Mouse (Mus musculus): Measurements from ENCODE around the gene Duoxa1. TPM values are rescaled to one million over a fixed set of nuclear protein-coding genes. Genes with fewer than 3 reads are reported as not detected.
A peak's percentile ranks its signal among the peaks of the same experiment; 100 is the strongest.

The Duoxa1 gene
- polyA plus RNA-seq, 1 experiment from 2014 or later = not detected

DNA sequence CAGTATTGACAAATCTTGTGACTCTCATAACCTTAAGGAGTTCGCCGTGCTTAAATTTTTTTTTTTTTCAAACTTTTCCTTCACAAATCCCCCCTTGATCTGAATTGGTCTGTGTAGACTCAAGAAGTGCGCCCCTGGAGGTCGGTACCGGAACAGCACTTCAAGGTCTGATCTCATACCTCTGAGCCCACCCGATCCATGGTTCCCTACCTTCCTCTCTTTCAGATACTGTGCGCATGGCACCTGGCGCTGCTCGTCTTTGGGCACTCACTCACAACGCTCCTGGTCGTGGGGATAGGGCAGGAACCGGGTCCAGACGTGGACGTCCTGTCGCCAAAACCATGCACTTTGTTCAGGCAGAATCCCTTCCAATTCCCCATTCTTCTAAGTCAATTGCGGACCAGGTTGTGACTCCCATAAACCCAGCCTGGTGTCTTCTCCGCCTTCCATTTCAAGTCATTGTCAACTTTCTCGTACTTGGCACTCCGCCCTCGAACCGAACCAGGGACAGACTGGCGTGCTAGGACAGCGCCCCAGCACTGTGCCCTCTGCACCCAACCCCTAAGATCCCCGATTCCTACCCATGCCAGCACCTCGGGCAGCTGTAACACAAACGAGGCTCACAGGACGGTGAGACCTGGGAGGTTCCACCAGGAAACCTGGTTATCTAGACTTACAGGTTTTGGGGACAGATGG lies 660 bp downstream of the Duoxa1 start:
- H3K27ac ChIP-seq (ENCODE audit: low read length) = no peak overlapping the region
- H3K36me3 ChIP-seq (ENCODE audit: control insufficient read depth, insufficient read depth, low read length) = no peaks in the 10 kb centered on the region
- peaks cover 29% of the 10 kb centered on the region for H3K27me3 ChIP-seq (replicated peaks; ENCODE audit: control insufficient read depth, insufficient read depth, low read length)
- H3K4me1 ChIP-seq (ENCODE audit: control insufficient read depth, insufficient read depth, low read length) = peaks cover 9% of the 10 kb centered on the region; the same call in 1 of the 2 replicates
- 0 out of 2 replicates have a peak overlapping the region, but pooled peaks have one; percentile 32 for H3K9ac ChIP-seq (ENCODE audit: low read depth, low read length)
- peak overlapping the region; percentile 57 for H3K4me2 ChIP-seq (ENCODE audit: low read depth, low read length)
- no peaks in the 10 kb centered on the region for H3K9me3 ChIP-seq (ENCODE audit: control insufficient read depth, low read length)
- peak overlapping the region; percentile 41 for H3K4me3 ChIP-seq (ENCODE audit: low read length)
- 2% methylated on average over 27 of the region's 27 CpGs for WGBS
- ATAC-seq = peak; percentile 53

GRCm38 (mm10) chr2:122311561-122311960 lies 2.0 kb downstream of the Duoxa1 start:
- peaks cover 29% of the 10 kb centered on the region for H3K27me3 ChIP-seq (replicated peaks; ENCODE audit: control insufficient read depth, insufficient read depth, low read length)
- ATAC-seq = no peak
- 56% methylated on average over 2 of the region's 2 CpGs for WGBS
- no peak overlapping the region for H3K27ac ChIP-seq (ENCODE audit: low read length)
- H3K4me3 ChIP-seq (ENCODE audit: low read length) = no peak overlapping the region
- H3K9ac ChIP-seq (ENCODE audit: low read depth, low read length) = no peak overlapping the region
- H3K9me3 ChIP-seq (ENCODE audit: control insufficient read depth, low read length) = no peaks in the 10 kb centered on the region
- H3K36me3 ChIP-seq (ENCODE audit: control insufficient read depth, insufficient read depth, low read length) = no peaks in the 10 kb centered on the region
- no peak overlapping the region for H3K4me2 ChIP-seq (ENCODE audit: low read depth, low read length)
- peaks cover 9% of the 10 kb centered on the region; the same call in 1 of the 2 replicates for H3K4me1 ChIP-seq (ENCODE audit: control insufficient read depth, insufficient read depth, low read length)

GRCm38 (mm10) chr2:122309647-122310046 lies 3.9 kb downstream of the Duoxa1 start:
- peaks cover 29% of the 10 kb centered on the region for H3K27me3 ChIP-seq (replicated peaks; ENCODE audit: control insufficient read depth, insufficient read depth, low read length)
- H3K4me1 ChIP-seq (ENCODE audit: control insufficient read depth, insufficient read depth, low read length) = peaks cover 9% of the 10 kb centered on the region; the same call in 1 of the 2 replicates
- no peak overlapping the region for H3K4me2 ChIP-seq (ENCODE audit: low read depth, low read length)
- no peak for ATAC-seq
- H3K36me3 ChIP-seq (ENCODE audit: control insufficient read depth, insufficient read depth, low read length) = no peaks in the 10 kb centered on the region
- no peak overlapping the region for H3K9ac ChIP-seq (ENCODE audit: low read depth, low read length)
- H3K4me3 ChIP-seq (ENCODE audit: low read length) = no peak overlapping the region
- 37% methylated on average over 3 of the region's 3 CpGs for WGBS
- H3K27ac ChIP-seq (ENCODE audit: low read length) = no peak overlapping the region
- H3K9me3 ChIP-seq (ENCODE audit: control insufficient read depth, low read length) = no peaks in the 10 kb centered on the region

GRCm38 (mm10) chr2:122306184-122306583 lies 7.3 kb downstream of the Duoxa1 start:
- Histone ChIP-seq H3K27me3 (replicated peaks; ENCODE audit: control insufficient read depth, insufficient read depth, low read length) (peaks cover 25% of the 10 kb centered on the region), H3K4me2 (ENCODE audit: low read depth, low read length) (no peak overlapping the region), H3K4me3 (ENCODE audit: low read length) (no peak overlapping the region), H3K4me1 (ENCODE audit: control insufficient read depth, insufficient read depth, low read length) (peaks cover 9% of the 10 kb centered on the region), H3K27ac (ENCODE audit: low read length) (no peak overlapping the region), H3K9me3 (ENCODE audit: control insufficient read depth, low read length) (no peaks in the 10 kb centered on the region), H3K36me3 (ENCODE audit: control insufficient read depth, insufficient read depth, low read length) (no peaks in the 10 kb centered on the region), H3K9ac (ENCODE audit: low read depth, low read length) (no peak overlapping the region)
- 46% methylated on average over 4 of the region's 4 CpGs for WGBS
- no peak for ATAC-seq

DNA sequence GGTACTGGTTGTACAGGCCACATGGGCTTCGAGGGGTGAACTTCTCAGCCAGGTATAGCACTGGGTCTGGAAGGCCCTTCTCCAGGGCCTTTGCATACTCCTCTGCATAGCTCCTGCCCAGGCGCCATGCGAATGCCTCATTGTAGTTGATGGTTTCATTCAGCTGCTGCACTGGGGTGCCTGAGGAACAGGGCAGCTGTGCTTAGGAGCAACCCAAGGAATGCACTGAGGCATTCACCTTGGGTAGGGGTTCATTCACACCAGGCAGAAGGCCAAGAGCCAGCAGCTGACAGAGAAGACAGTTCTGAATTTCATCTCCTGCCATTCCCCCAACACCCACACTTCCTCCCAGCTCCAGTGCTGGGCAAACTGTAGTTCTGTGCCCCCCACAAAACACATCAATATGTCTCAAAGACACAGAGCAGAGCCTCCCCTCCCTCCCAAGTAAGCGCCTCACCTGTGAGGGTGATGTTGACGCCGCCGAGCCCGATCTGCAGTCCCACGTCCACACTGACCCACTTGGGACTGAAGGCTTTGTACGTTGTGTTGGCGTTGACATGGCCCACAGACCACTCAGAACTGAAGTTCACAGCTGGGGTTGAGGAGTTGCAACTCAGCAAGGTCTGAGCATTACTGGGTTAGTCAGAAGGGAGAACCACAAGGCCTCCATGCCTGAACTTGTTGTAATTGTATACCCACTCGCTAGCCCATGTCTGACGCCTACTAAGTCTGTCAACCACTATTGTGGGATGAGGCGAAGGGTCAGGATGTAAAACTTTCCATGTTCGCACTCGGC lies 8.2 kb downstream of the Duoxa1 start:
- Histone ChIP-seq H3K9ac (ENCODE audit: low read depth, low read length) (no peak overlapping the region), H3K4me3 (ENCODE audit: low read length) (no peak overlapping the region), H3K36me3 (ENCODE audit: control insufficient read depth, insufficient read depth, low read length) (no peaks in the 10 kb centered on the region), H3K9me3 (ENCODE audit: control insufficient read depth, low read length) (no peaks in the 10 kb centered on the region), H3K27ac (ENCODE audit: low read length) (no peak overlapping the region), H3K4me2 (ENCODE audit: low read depth, low read length) (no peak overlapping the region), H3K27me3 (replicated peaks; ENCODE audit: control insufficient read depth, insufficient read depth, low read length) (peaks cover 31% of the 10 kb centered on the region), H3K4me1 (ENCODE audit: control insufficient read depth, insufficient read depth, low read length) (peaks cover 12% of the 10 kb centered on the region)
- WGBS = 84% methylated on average over 16 of the region's 16 CpGs
- ATAC-seq = no peak

- Histone ChIP-seq H3K4me1 (ENCODE audit: control insufficient read depth, insufficient read depth, low read length) (peaks cover 12% of the 10 kb centered on the region), H3K27ac (ENCODE audit: low read length) (no peak overlapping the region), H3K27me3 (replicated peaks; ENCODE audit: control insufficient read depth, insufficient read depth, low read length) (peaks cover 39% of the 10 kb centered on the region), H3K9ac (ENCODE audit: low read depth, low read length) (no peak overlapping the region), H3K4me2 (ENCODE audit: low read depth, low read length) (no peak overlapping the region), H3K4me3 (ENCODE audit: low read length) (no peak overlapping the region), H3K9me3 (ENCODE audit: control insufficient read depth, low read length) (no peaks in the 10 kb centered on the region), H3K36me3 (ENCODE audit: control insufficient read depth, insufficient read depth, low read length) (no peaks in the 10 kb centered on the region)
- ATAC-seq = no peak
- 84% methylated on average over 6 of the region's 6 CpGs for WGBS
These were observed 9.0 kb downstream of the Duoxa1 start for GRCm38 (mm10) chr2:122304544-122304943.

DNA sequence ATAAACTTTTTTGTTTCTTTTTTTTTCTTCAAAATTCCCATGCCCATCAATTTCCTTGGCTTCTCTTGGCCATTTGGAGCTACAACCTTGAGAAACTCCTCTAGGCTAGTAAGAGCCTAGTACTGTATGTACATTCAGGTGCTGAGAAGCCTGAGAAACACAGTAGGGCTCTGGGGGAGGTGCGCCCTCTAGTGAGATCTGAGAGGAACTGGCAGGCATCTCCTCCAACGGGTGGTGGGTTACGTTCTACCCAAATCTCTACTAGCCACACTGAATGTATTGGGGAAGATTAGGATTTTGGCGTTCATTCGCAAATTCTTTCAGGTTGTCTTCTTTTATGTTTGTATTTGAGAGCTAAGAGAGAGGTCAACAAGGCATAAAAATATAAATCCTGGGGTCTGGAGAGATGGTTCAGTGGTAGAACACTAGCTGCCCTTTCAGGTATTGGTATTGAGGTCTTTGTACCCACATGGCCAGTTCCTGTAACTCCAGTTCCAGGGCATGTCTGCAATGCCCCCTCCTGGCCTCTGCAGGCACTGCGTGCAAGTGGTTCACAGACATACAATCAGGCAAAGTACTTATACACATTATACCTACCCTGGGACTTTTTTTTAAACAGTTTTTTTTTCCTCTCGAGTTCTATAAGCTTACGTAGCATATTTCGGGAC lies 10.8 kb downstream of the Duoxa1 start:
- H3K4me1 ChIP-seq (ENCODE audit: control insufficient read depth, insufficient read depth, low read length) = peaks cover 21% of the 10 kb centered on the region
- WGBS = 9% methylated on average over 9 of the region's 9 CpGs
- H3K4me2 ChIP-seq (ENCODE audit: low read depth, low read length) = no peak overlapping the region
- H3K27ac ChIP-seq (ENCODE audit: low read length) = no peak overlapping the region
- no peaks in the 10 kb centered on the region for H3K9me3 ChIP-seq (ENCODE audit: control insufficient read depth, low read length)
- peaks cover 50% of the 10 kb centered on the region for H3K27me3 ChIP-seq (replicated peaks; ENCODE audit: control insufficient read depth, insufficient read depth, low read length)
- H3K36me3 ChIP-seq (ENCODE audit: control insufficient read depth, insufficient read depth, low read length) = no peaks in the 10 kb centered on the region
- no peak overlapping the region for H3K4me3 ChIP-seq (ENCODE audit: low read length)
- no peak overlapping the region for H3K9ac ChIP-seq (ENCODE audit: low read depth, low read length)
- ATAC-seq = peak; percentile 58

DNA sequence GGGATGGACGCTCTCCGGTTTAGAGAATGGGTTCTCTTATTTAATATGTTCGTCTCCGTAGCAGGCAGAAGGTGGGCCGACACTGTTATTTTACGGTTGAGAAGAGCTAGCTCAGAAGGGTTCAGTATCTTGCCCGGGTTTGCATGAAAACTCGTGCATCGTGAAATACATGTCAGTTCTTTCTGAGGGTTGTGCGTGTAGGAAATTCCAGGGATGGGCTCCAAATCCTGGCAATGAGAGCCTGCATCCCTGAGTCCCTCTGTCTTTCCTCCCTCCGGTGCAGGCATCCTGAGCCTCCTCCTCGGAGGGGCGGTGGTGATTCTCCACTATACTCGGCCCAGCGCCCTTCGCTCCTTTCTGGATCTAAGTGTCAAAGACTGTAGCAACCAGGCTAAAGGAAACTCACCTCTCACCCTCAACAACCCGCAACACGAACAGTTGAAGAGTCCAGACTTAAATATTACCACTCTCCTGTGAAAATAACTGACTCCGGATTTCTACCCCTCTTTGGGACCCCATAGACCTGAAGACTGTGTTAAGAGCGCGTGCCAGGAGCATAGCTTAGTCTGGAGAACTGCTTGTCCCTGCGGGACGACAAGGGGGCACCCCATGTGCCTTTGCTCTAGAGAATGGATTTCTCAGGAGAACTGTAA lies 11.5 kb downstream of the Duoxa1 start:
- ATAC-seq = no peak
- 10% methylated on average over 23 of the region's 23 CpGs for WGBS
- Histone ChIP-seq H3K9me3 (ENCODE audit: control insufficient read depth, low read length) (no peaks in the 10 kb centered on the region), H3K36me3 (ENCODE audit: control insufficient read depth, insufficient read depth, low read length) (no peaks in the 10 kb centered on the region), H3K9ac (ENCODE audit: low read depth, low read length) (no peak overlapping the region), H3K27ac (ENCODE audit: low read length) (no peak overlapping the region), H3K4me2 (ENCODE audit: low read depth, low read length) (peak overlapping the region; percentile 81), H3K4me3 (ENCODE audit: low read length) (peak overlapping the region; percentile 45), H3K27me3 (replicated peaks; ENCODE audit: control insufficient read depth, insufficient read depth, low read length) (peaks cover 57% of the 10 kb centered on the region), H3K4me1 (ENCODE audit: control insufficient read depth, insufficient read depth, low read length) (peaks cover 28% of the 10 kb centered on the region)
